Mouse (Mus musculus): ENCODE data around the gene Cntd1. TPM values are rescaled to one million over a fixed set of nuclear protein-coding genes. Genes with fewer than 3 reads are reported as not detected.

Cntd1 gene
- total RNA-seq (2021): under 1 TPM; 0.21 to 0.27 TPM

GRCm38 (mm10) chr11:101278223-101279192 is at the start of gene Cntd1, which contains the start of gene Coa3:
Gene Cntd1, plus strand, starts transcription at chr11:101279012.
Gene Coa3, minus strand, starts transcription at chr11:101279114.
- intact Hi-C loops (cut with DNase I): loop anchor here (2.0 kb wide), 1 partner anchor 20 kb away; no protein-coding TSS in a partner anchor
- DNase-seq (ENCODE audit: low spot score in 2 of 2): peak; percentile 85 to 93

- DNase-seq (ENCODE audit: low spot score in 2 of 2): no peak
- intact Hi-C loops (cut with DNase I): no loop called here
Measured at GRCm38 (mm10) chr11:101229361-101229900, 49.4 kb upstream of the Cntd1 start.

- intact Hi-C loops (cut with DNase I): loop anchor here (2.0 kb wide), 1 partner anchor 17 kb away; the partner anchor contains the start of gene Ramp2
- no peak for DNase-seq (ENCODE audit: low spot score in 2 of 2)
Measured at GRCm38 (mm10) chr11:101230061-101230511, 48.7 kb upstream of the Cntd1 start.

GRCm38 (mm10) chr11:101230526-101230925 is 48.3 kb upstream of the Cntd1 start:
- DNase-seq (ENCODE audit: low spot score in 2 of 2): no peak
- intact Hi-C loops (cut with DNase I): loop anchor here (2.0 kb wide), 1 partner anchor 16 kb away; the partner anchor contains the start of gene Ramp2

- peak in 1 of 2 experiments; percentile 6 for DNase-seq (ENCODE audit: low spot score in 2 of 2)
- intact Hi-C loops (cut with DNase I): loop anchor here (2.0 kb wide), 1 partner anchor 16 kb away; the partner anchor contains the start of gene Ramp2
Measured at GRCm38 (mm10) chr11:101230991-101231871, 47.6 kb upstream of the Cntd1 start.

- intact Hi-C loops (cut with DNase I): no loop called here
- DNase-seq (ENCODE audit: low spot score in 2 of 2): no peak
Measured at GRCm38 (mm10) chr11:101232010-101232839, 46.6 kb upstream of the Cntd1 start.

- intact Hi-C loops (cut with DNase I): no loop called here
- DNase-seq (ENCODE audit: low spot score in 2 of 2): no peak
Measured at GRCm38 (mm10) chr11:101233240-101233639, 45.6 kb upstream of the Cntd1 start.

GRCm38 (mm10) chr11:101234124-101234523 is 44.7 kb upstream of the Cntd1 start:
- intact Hi-C loops (cut with DNase I): no loop called here
- no peak for DNase-seq (ENCODE audit: low spot score in 2 of 2)

- DNase-seq (ENCODE audit: low spot score in 2 of 2): no peak
- intact Hi-C loops (cut with DNase I): no loop called here
Measured at GRCm38 (mm10) chr11:101235429-101235828, 43.4 kb upstream of the Cntd1 start.

- DNase-seq (ENCODE audit: low spot score in 2 of 2): no peak
- intact Hi-C loops (cut with DNase I): no loop called here
Measured at GRCm38 (mm10) chr11:101236782-101237181, 42.0 kb upstream of the Cntd1 start.

GRCm38 (mm10) chr11:101238071-101238647 is 40.7 kb upstream of the Cntd1 start:
- peak in 1 of 2 experiments; percentile 78 for DNase-seq (ENCODE audit: low spot score in 2 of 2)
- intact Hi-C loops (cut with DNase I): no loop called here

GRCm38 (mm10) chr11:101245071-101245470 is 33.7 kb upstream of the Cntd1 start:
- no peak for DNase-seq (ENCODE audit: low spot score in 2 of 2)
- intact Hi-C loops (cut with DNase I): no loop called here

- DNase-seq (ENCODE audit: low spot score in 2 of 2): peak in 1 of 2 experiments; percentile 36
- intact Hi-C loops (cut with DNase I): loop anchor here (2.0 kb wide), 1 partner anchor 15 kb away; no protein-coding TSS in a partner anchor
Measured at GRCm38 (mm10) chr11:101245855-101246701, 32.7 kb upstream of the Cntd1 start, which contains the start of gene Ramp2. Gene Ramp2, plus strand, starts transcription at chr11:101246028.

- no peak for DNase-seq (ENCODE audit: low spot score in 2 of 2)
- intact Hi-C loops (cut with DNase I): loop anchor here (2.0 kb wide), 1 partner anchor 16 kb away; no protein-coding TSS in a partner anchor
Measured at GRCm38 (mm10) chr11:101246702-101247012, 32.2 kb upstream of the Cntd1 start.

GRCm38 (mm10) chr11:101247521-101248030 is 31.2 kb upstream of the Cntd1 start:
- DNase-seq (ENCODE audit: low spot score in 2 of 2): no peak
- intact Hi-C loops (cut with DNase I): loop anchor here (2.0 kb wide), 1 partner anchor 17 kb away; no protein-coding TSS in a partner anchor

GRCm38 (mm10) chr11:101248258-101248994 is 30.4 kb upstream of the Cntd1 start:
- intact Hi-C loops (cut with DNase I): no loop called here
- peak; percentile 66 to 69 for DNase-seq (ENCODE audit: low spot score in 2 of 2)
